Mouse (Mus musculus) cerebellum, adult 11 months (tissue): ENCODE measurements around the gene Zc3h10.
A peak's percentile ranks its signal among the peaks of the same experiment; 100 is the strongest.
"Not testable (repeated sequence)": the region's sequence is repeated elsewhere in the genome, so short reads cannot be mapped to it uniquely, and the experiment has no call there.

Experiments
- DNase-seq: peaks from one replicate; pipeline ENCODE4 v3.0.0; 2022

Zc3h10 gene

GRCm38 (mm10) chr10:128550144-128550823 lies 2.7 kb upstream of the Zc3h10 start:
- DNase-seq = peak; percentile 49

- not testable (repeated sequence) for DNase-seq
These were observed 2.1 kb upstream of the Zc3h10 start for GRCm38 (mm10) chr10:128549682-128550057.

GRCm38 (mm10) chr10:128548947-128549681 lies 1.5 kb upstream of the Zc3h10 start, which contains the start of gene Rpl41:
TSS of gene Rpl41 (minus strand) at chr10:128549305.
- peak; percentile 91 for DNase-seq

- DNase-seq = peak; percentile 34
These were observed 647 bp upstream of the Zc3h10 start for GRCm38 (mm10) chr10:128548051-128548791.

GRCm38 (mm10) chr10:128546787-128547186 lies 787 bp downstream of the Zc3h10 start:
- no peak for DNase-seq

- DNase-seq = no peak
These were observed 1.2 kb downstream of the Zc3h10 start for GRCm38 (mm10) chr10:128546361-128546760.

GRCm38 (mm10) chr10:128545570-128545898 lies 2.0 kb downstream of the Zc3h10 start:
- DNase-seq = no peak

GRCm38 (mm10) chr10:128544674-128545569 lies 2.7 kb downstream of the Zc3h10 start:
- peak; percentile 31 for DNase-seq

- no peak for DNase-seq
These were observed 3.4 kb downstream of the Zc3h10 start for GRCm38 (mm10) chr10:128544151-128544657.

- no peak for DNase-seq
These were observed 4.5 kb downstream of the Zc3h10 start for GRCm38 (mm10) chr10:128543100-128543499.

- DNase-seq = no peak
These were observed 9.2 kb downstream of the Zc3h10 start for GRCm38 (mm10) chr10:128538340-128538870.

- DNase-seq = peak; percentile 88
These were observed 11.2 kb downstream of the Zc3h10 start for GRCm38 (mm10) chr10:128536266-128536940.

GRCm38 (mm10) chr10:128535624-128536265 lies 11.8 kb downstream of the Zc3h10 start:
- DNase-seq = no peak

GRCm38 (mm10) chr10:128535206-128535605 lies 12.4 kb downstream of the Zc3h10 start:
- DNase-seq = no peak

- no peak for DNase-seq
These were observed 20.9 kb downstream of the Zc3h10 start for GRCm38 (mm10) chr10:128526366-128527356.

- DNase-seq = peak; percentile 91
These were observed 21.8 kb downstream of the Zc3h10 start, which contains the start of gene Esyt1 for GRCm38 (mm10) chr10:128525671-128526308. TSS of gene Esyt1 (minus strand) at chr10:128525871.

GRCm38 (mm10) chr10:128524732-128525662 lies 22.6 kb downstream of the Zc3h10 start:
- DNase-seq = peak; percentile 51
